Mouse (Mus musculus) heart, postnatal 0 days (tissue): ENCODE data around the gene Pxylp1. TPM values are rescaled to one million over a fixed set of nuclear protein-coding genes. Genes with fewer than 3 reads are reported as not detected.

Source experiments
- ATAC-seq: fragments of 200-750 bp; cut with Nextera tagmentation; 2 replicates; pipeline ENCODE4 v1.8.0; 2017; ENCODE audit warnings: low read depth, moderate number of reproducible peaks, moderate library complexity; ENCODE audit not compliant: insufficient read depth
- DNase-seq: peaks from one replicate; pipeline ENCODE4 v3.0.0-alpha.2; 2016; ENCODE audit warnings: low spot score
- H3K27ac ChIP-seq: fragments of 300-500 bp; sonication (generic); 2 replicates; pipeline ENCODE4 v1.5.1; 2014; ENCODE audit warnings: low read depth, mild to moderate bottlenecking
- H3K27me3 ChIP-seq: fragments of 300-500 bp; sonication (generic); 2 replicates; pipeline ENCODE4 v1.6.1; 2014; ENCODE audit warnings: low read length, mixed read lengths; ENCODE audit not compliant: control insufficient read depth, insufficient read depth
- H3K36me3 ChIP-seq: fragments of 300-500 bp; sonication (generic); replicated peaks from 2 replicates; pipeline ENCODE4 v1.6.1; 2014; ENCODE audit warnings: low read length, mixed read lengths; ENCODE audit not compliant: control insufficient read depth, insufficient read depth
- H3K4me1 ChIP-seq: fragments of 300-500 bp; sonication (generic); 2 replicates; pipeline ENCODE4 v1.6.1; 2014; ENCODE audit warnings: antibody characterized with exemption; ENCODE audit not compliant: control insufficient read depth, insufficient read depth
- H3K4me2 ChIP-seq: fragments of 300-500 bp; sonication (generic); 2 replicates; pipeline ENCODE4 v1.6.1; 2014; ENCODE audit warnings: low read depth, mild to moderate bottlenecking, low read length, moderate library complexity
- H3K4me3 ChIP-seq: fragments of 300-500 bp; sonication (generic); 2 replicates; pipeline ENCODE4 v1.5.1; 2014; ENCODE audit warnings: low read depth, low read length
- H3K9ac ChIP-seq: fragments of 300-500 bp; sonication (generic); replicated peaks from 2 replicates; pipeline ENCODE4 v1.6.1; 2014; ENCODE audit warnings: low read depth, low read length, mixed read lengths
- H3K9me3 ChIP-seq: fragments of 300-500 bp; sonication (generic); replicated peaks from 2 replicates; pipeline ENCODE4 v1.6.1; 2016; ENCODE audit warnings: low read length; ENCODE audit not compliant: control insufficient read depth
- CTCF ChIP-seq: IDR thresholded peaks from 2 replicates; pipeline ENCODE4 v1.5.1; 2016; ENCODE audit warnings: antibody characterized with exemption, control low read depth, low read depth
- EP300 ChIP-seq: IDR thresholded peaks from 2 replicates; pipeline ENCODE4 v1.6.1; 2016; ENCODE audit warnings: antibody characterized with exemption, low read depth
- WGBS: fragments of 180-500 bp; shearing (Covaris S2); extraction: QIAGEN DNeasy Blood & Tissue Kit; methylation state at CpG from one replicate; pipeline ENCODE4 v1.1.7; 2014; 5-methylcytosine and 5-hydroxymethylcytosine counted together
- polyA plus RNA-seq: library from polyadenylated mRNA; unstranded; fragments of >200 nt; fragmentation: Nextera tagmentation; extraction: Ambion mirVana; gene quantifications from 2 replicates; pipeline ENCODE4 v1.2.1, GENCODE M21; 2015
- total RNA-seq: library from RNA; depleted of rRNA; stranded (reverse); fragments of >200 nt; gene quantifications from 2 replicates; pipeline ENCODE4 v1.2.3, GENCODE M21; 2014; ENCODE audit warnings: low replicate concordance

Gene Pxylp1
- total and polyA plus RNA-seq, 2 experiments from 2014 or later = 14.4 to 89.9 TPM

GRCm38 (mm10) chr9:96830856-96831359, 61.6 kb downstream of the Pxylp1 start:
- no peaks in the 10 kb centered on the region for H3K27me3 ChIP-seq
- DNase-seq (no peak), ATAC-seq (no peak)
- H3K27ac ChIP-seq = no peak overlapping the region
- no peaks in the 10 kb centered on the region for H3K4me1 ChIP-seq
- no peak overlapping the region for H3K4me2 ChIP-seq
- no peak overlapping the region for H3K9ac ChIP-seq
- TF ChIP-seq CTCF = no peak
- 0 out of 2 replicates have a peak, but pooled peaks cover 8% of the 10 kb centered on the region for H3K36me3 ChIP-seq
- 81% methylated on average over 17 of the region's 17 CpGs for WGBS
- no peak overlapping the region for H3K4me3 ChIP-seq
- H3K9me3 ChIP-seq = no peaks in the 10 kb centered on the region

- 96% methylated on average over 2 of the region's 3 CpGs for WGBS
Measured at GRCm38 (mm10) chr9:96829682-96830081, 62.8 kb downstream of the Pxylp1 start.

DNA sequence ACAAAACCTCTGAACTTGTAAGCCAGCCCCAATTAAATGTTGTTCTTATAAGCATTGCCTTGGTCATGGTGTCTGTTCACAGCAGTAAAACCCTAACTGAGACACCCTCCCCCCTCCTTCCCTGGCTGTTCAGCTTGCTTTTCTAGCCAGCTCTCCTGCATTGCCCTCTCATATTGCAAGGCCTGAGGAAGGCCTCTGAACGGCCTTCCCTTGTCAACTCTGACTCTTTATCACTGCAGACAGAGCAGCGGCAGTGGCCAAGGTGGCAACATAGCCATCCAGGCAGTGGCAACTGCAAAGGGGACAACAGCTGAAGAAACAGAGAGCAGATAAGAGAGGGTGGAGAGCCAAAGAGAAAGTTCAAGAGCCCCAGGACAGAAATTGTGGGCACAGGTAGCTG, 64.4 kb downstream of the Pxylp1 start:
- Histone ChIP-seq H3K9me3 (no peaks in the 10 kb centered on the region), H3K4me1 (peaks cover 8% of the 10 kb centered on the region; the same call in 1 of the 2 replicates), H3K4me3 (no peak overlapping the region), H3K27ac (no peak overlapping the region), H3K27me3 (no peaks in the 10 kb centered on the region), H3K4me2 (no peak overlapping the region), H3K36me3 (peaks cover 14% of the 10 kb centered on the region; the same call in 1 of the 2 replicates), H3K9ac (no peak overlapping the region)
- no peak for DNase-seq
- TF ChIP-seq CTCF = no peak
- TF ChIP-seq EP300 = no peak
- no peak for ATAC-seq
- 33% methylated on average over 2 of the region's 2 CpGs for WGBS

More at GRCm38 (mm10) chr9:96829682-96830081, 62.8 kb downstream of the Pxylp1 start:
- DNase-seq (no peak), ATAC-seq (no peak)
- Histone ChIP-seq H3K9me3 (no peaks in the 10 kb centered on the region), H3K4me2 (no peak overlapping the region), H3K9ac (no peak overlapping the region), H3K27ac (no peak overlapping the region), H3K4me1 (no peaks in the 10 kb centered on the region), H3K27me3 (no peaks in the 10 kb centered on the region), H3K4me3 (no peak overlapping the region), H3K36me3 (peaks cover 10% of the 10 kb centered on the region; the same call in 1 of the 2 replicates)
- no peak for TF ChIP-seq EP300
- TF ChIP-seq CTCF = 0 out of 2 replicates have a peak, but pooled peaks have one; percentile 7

- peaks cover 8% of the 10 kb centered on the region; the same call in 1 of the 2 replicates for H3K4me1 ChIP-seq
- H3K9ac ChIP-seq = no peak overlapping the region
- peaks cover 14% of the 10 kb centered on the region; the same call in 1 of the 2 replicates for H3K36me3 ChIP-seq
- ATAC-seq (no peak), DNase-seq (no peak)
- H3K9me3 ChIP-seq = no peaks in the 10 kb centered on the region
- no peak overlapping the region for H3K4me3 ChIP-seq
- H3K27me3 ChIP-seq = no peaks in the 10 kb centered on the region
- no peak overlapping the region for H3K27ac ChIP-seq
- TF ChIP-seq CTCF (no peak), EP300 (no peak)
- WGBS = 78% methylated on average over 12 of the region's 12 CpGs
- H3K4me2 ChIP-seq = no peak overlapping the region
Measured at GRCm38 (mm10) chr9:96827002-96827785, 65.3 kb downstream of the Pxylp1 start.

DNA sequence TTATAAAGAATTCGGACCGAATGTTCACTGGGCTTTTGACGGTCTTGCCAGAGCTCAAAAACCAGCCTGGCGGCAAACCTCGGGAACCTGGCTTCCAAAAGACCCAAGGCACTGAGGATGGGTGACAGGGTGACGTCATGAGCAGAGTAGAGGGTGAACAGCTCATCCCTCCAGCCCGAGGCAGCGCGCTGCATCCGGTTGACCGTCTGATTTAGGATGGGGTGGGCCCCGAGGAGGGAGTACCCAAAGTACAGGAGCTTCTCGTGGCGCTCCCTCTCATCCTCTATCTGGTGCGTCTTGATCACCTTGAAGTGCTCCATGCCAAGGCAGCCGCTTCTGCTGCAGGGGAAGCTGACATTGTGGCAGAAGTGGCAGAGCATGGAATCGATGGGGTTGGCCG, 67.6 kb downstream of the Pxylp1 start:
- DNase-seq = no peak

More for the DNA sequence above, 67.6 kb downstream of the Pxylp1 start:
- no peak overlapping the region for H3K4me3 ChIP-seq
- TF ChIP-seq CTCF (no peak), EP300 (no peak)
- WGBS = 90% methylated on average over 18 of the region's 18 CpGs
- H3K4me1 ChIP-seq = peaks cover 8% of the 10 kb centered on the region; the same call in 1 of the 2 replicates
- H3K9ac ChIP-seq = no peak overlapping the region
- no peak overlapping the region for H3K27ac ChIP-seq
- no peaks in the 10 kb centered on the region for H3K27me3 ChIP-seq
- no peaks in the 10 kb centered on the region for H3K9me3 ChIP-seq
- H3K36me3 ChIP-seq = peaks cover 14% of the 10 kb centered on the region; the same call in 1 of the 2 replicates
- no peak overlapping the region for H3K4me2 ChIP-seq
- no peak for ATAC-seq
